Comparison of ENCODE assay signal across 18 mouse cellular contexts in the genomic region with DNA sequence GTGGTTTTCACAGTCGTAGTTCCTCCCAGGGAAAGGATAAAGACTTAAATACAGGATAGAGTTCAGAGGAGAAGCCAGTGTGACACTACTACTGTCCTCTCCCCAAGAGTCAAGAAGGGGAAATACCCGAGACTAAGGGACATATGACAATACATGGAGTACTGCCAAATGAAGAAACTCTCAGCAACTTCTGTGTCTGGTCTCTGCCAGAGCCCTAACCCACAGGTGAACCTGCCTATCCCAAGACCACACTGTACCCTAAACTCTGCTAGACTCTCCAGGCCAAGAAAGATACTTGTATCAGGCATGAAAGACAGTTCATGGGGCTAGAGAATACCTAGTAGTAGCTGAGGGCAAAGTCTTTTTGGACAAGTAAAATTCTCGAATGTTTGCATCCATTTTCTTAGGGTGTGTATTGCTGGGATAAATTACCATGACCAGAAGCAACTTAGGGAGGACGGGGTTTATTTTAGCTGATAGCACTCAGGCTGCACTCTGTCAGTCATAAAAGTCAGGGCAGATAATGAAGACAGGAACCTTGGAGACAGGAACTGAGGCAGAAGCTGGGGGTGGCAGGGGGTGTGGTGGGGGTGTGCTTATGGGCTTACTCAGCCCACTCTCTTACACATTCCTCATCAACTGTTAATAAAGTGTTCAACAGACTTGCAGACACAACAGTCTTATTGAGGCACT. TPM values are rescaled to one million over a fixed set of nuclear protein-coding genes. Genes with fewer than 3 reads are reported as not detected.
DNase-seq lines count a peak whose midpoint lies in the region; ATAC-seq lines count a peak whose summit lies in the region.
"Had no signal": no experiment of that assay in that cellular context is flagged by ENCODE, and none has a peak within 500 bp of the region (broad histone marks: within the 10 kb centered on the region; RNA-seq: fewer than 3 reads in every experiment).

No protein-coding gene starts in this region.

- H3K36me3 ChIP-seq in hindbrain, embryonic 14.5 days (replicated peaks; ENCODE audit: control insufficient read depth, insufficient read depth), result peaks cover 34% of the 10 kb centered on the region
- peaks cover 33% of the 10 kb centered on the region for H3K36me3 ChIP-seq in hindbrain, embryonic 12.5 days
- peaks cover 31% of the 10 kb centered on the region for H3K36me3 ChIP-seq in liver, embryonic 13.5 days

- 74% methylated on average over 4 of the region's 4 CpGs for WGBS in hindbrain, embryonic 14.5 days
- 85% methylated on average over 4 of the region's 4 CpGs for WGBS in hindbrain, embryonic 12.5 days
- 45% methylated on average over 4 of the region's 4 CpGs for WGBS in liver, embryonic 13.5 days (ENCODE audit: insufficient replicate concordance)

- ATAC-seq in hindbrain, embryonic 14.5 days (ENCODE audit: low FRiP score), result no peak
- no peak for ATAC-seq in hindbrain, embryonic 12.5 days (ENCODE audit: low FRiP score)
- ATAC-seq in liver, embryonic 13.5 days (ENCODE audit: low read depth), result no peak
- ATAC-seq: forebrain, embryonic 14.5 days had no signal

- DNase-seq in hindbrain, embryonic 14.5 days (ENCODE audit: low spot score), result no peak
- peak; percentile 10 for DNase-seq in lung, postnatal 36 days
- DNase-seq in lung, postnatal 14 days, result no peak
- peak; percentile 19 for DNase-seq in adipocyte (ENCODE audit: low spot score)
- DNase-seq in liver, embryonic 13.5 days, result no peak
- DNase-seq in cerebellum, postnatal 36 days, result no peak
- DNase-seq in urinary bladder, postnatal 10 days (ENCODE audit: low spot score), result no peak
- DNase-seq: adrenal gland, adult 2 months; B cell, adult 2 months; cerebellum, adult 8-10 months; gastrocnemius, postnatal 10 days; heart, adult 11 months; kidney, adult 11 months had no signal

- H3K27ac ChIP-seq in hindbrain, embryonic 14.5 days, result no peak overlapping the region
- no peak overlapping the region for H3K27ac ChIP-seq in hindbrain, embryonic 12.5 days
- no peak overlapping the region; the same call in 1 of the 2 replicates for H3K27ac ChIP-seq in liver, embryonic 13.5 days
- H3K27ac ChIP-seq: kidney, postnatal 0 days; neural tube, embryonic 12.5 days had no signal

- peaks cover 17% of the 10 kb centered on the region for H3K4me1 ChIP-seq in hindbrain, embryonic 14.5 days (replicated peaks; ENCODE audit: control insufficient read depth, insufficient read depth, low read length)
- peaks cover 14% of the 10 kb centered on the region for H3K4me1 ChIP-seq in hindbrain, embryonic 12.5 days
- H3K4me1 ChIP-seq in liver, embryonic 13.5 days (replicated peaks), result peaks cover 32% of the 10 kb centered on the region

- H3K4me3 ChIP-seq in hindbrain, embryonic 14.5 days (replicated peaks; ENCODE audit: low read length), result no peak overlapping the region
- no peak overlapping the region for H3K4me3 ChIP-seq in hindbrain, embryonic 12.5 days
- no peak overlapping the region for H3K4me3 ChIP-seq in liver, embryonic 13.5 days (replicated peaks)
- H3K4me3 ChIP-seq: neural tube, embryonic 12.5 days had no signal

- peak overlapping the region; percentile 15 for H3K4me2 ChIP-seq in hindbrain, embryonic 14.5 days (replicated peaks)
- no peak overlapping the region for H3K4me2 ChIP-seq in hindbrain, embryonic 12.5 days (replicated peaks)
- H3K4me2 ChIP-seq in liver, embryonic 13.5 days, result peak overlapping the region; percentile 13; the same call in 1 of the 2 replicates

- no peaks in the 10 kb centered on the region for H3K27me3 ChIP-seq in hindbrain, embryonic 14.5 days (ENCODE audit: control insufficient read depth, insufficient read depth, low read length)
- no peaks in the 10 kb centered on the region for H3K27me3 ChIP-seq in hindbrain, embryonic 12.5 days
- H3K27me3 ChIP-seq in liver, embryonic 13.5 days, result no peaks in the 10 kb centered on the region
- H3K27me3 ChIP-seq: neural tube, embryonic 12.5 days had no signal

- H3K9ac ChIP-seq in hindbrain, embryonic 14.5 days, result no peak overlapping the region
- H3K9ac ChIP-seq in hindbrain, embryonic 12.5 days, result no peak overlapping the region
- H3K9ac ChIP-seq in liver, embryonic 13.5 days, result no peak overlapping the region
- H3K9ac ChIP-seq: neural tube, embryonic 12.5 days had no signal

- H3K9me3 ChIP-seq in hindbrain, embryonic 14.5 days (ENCODE audit: control insufficient read depth, low read length), result no peaks in the 10 kb centered on the region
- no peaks in the 10 kb centered on the region for H3K9me3 ChIP-seq in hindbrain, embryonic 12.5 days (replicated peaks)
- no peaks in the 10 kb centered on the region for H3K9me3 ChIP-seq in liver, embryonic 13.5 days (replicated peaks)
- H3K9me3 ChIP-seq: neural tube, embryonic 12.5 days had no signal

RNA-seq across cellular contexts. Expression of gene Eci3, which starts 28.1 kb away (rescaled TPM):
- 0.86 and 1.1 TPM in 2 replicates for polyA plus RNA-seq in hindbrain, embryonic 14.5 days (2014; fragmentation: Nextera tagmentation; extraction: Ambion mirVana)
- polyA plus RNA-seq in hindbrain, embryonic 12.5 days (2016; fragmentation: Nextera tagmentation; extraction: Ambion mirVana), result 0.87 and 1.2 TPM in 2 replicates
- polyA plus RNA-seq in liver, embryonic 13.5 days (2015; fragmentation: Nextera tagmentation; extraction: Ambion mirVana), result 0.18 TPM in 1 of 2 replicates, not detected in the other
- polyA plus RNA-seq: cortical plate, adult 2 months had no signal

RNA-seq across cellular contexts. Expression of gene Eci2, which starts 35.2 kb away (rescaled TPM):
- 114 and 116 TPM in 2 replicates for polyA plus RNA-seq in hindbrain, embryonic 14.5 days (2014; fragmentation: Nextera tagmentation; extraction: Ambion mirVana)
- 122 TPM in 2 replicates for polyA plus RNA-seq in hindbrain, embryonic 12.5 days (2016; fragmentation: Nextera tagmentation; extraction: Ambion mirVana)
- 50.4 and 55.4 TPM in 2 replicates for polyA plus RNA-seq in liver, embryonic 13.5 days (2015; fragmentation: Nextera tagmentation; extraction: Ambion mirVana)

Comparison
In these comparisons a context has a peak if more than half of its experiments do, and no peak if none do; other contexts are left out.
1. DNase-seq: peak in lung, postnatal 36 days (single experiment) and adipocyte (single experiment); none in hindbrain, embryonic 14.5 days (single experiment), lung, postnatal 14 days (single experiment), liver, embryonic 13.5 days (single experiment), cerebellum, postnatal 36 days (0 of 2) and urinary bladder, postnatal 10 days (single experiment).